Mouse (Mus musculus) MEL (cell line): Measurements from ENCODE around the gene Ccl17. TPM values are rescaled to one million over a fixed set of nuclear protein-coding genes. Genes with fewer than 3 reads are reported as not detected.
A peak's percentile ranks its signal among the peaks of the same experiment; 100 is the strongest.
"Not testable (repeated sequence)": the region's sequence is repeated elsewhere in the genome, so short reads cannot be mapped to it uniquely, and the experiment has no call there.

Experiments
- DNase-seq: peaks from one replicate; pipeline ENCODE4 v3.0.0; 2011; ENCODE audit warnings: low read depth, low spot score
- H3K27ac ChIP-seq: 2 replicates; pipeline ENCODE4 v1.5.1; 2012; ENCODE audit warnings: low read depth, mild to moderate bottlenecking, control low read depth, low read length, moderate library complexity; ENCODE audit not compliant: control insufficient read depth
- H3K27me3 ChIP-seq, 2 experiments: fragments of 150-350 bp in 1 of 2; sonication (generic) in 1 of 2; 2 replicates each; pipeline ENCODE4 v1.6.1; 2012; ENCODE audit warnings: low read length in 2 of 2, mild to moderate bottlenecking in 2 of 2, improper control_type of control experiment in 1 of 2, moderate library complexity in 1 of 2; ENCODE audit not compliant: insufficient read depth in 2 of 2, control insufficient read depth in 1 of 2
- H3K36me3 ChIP-seq, 2 experiments: 2 replicates each; pipeline ENCODE4 v1.6.1; 2012 to 2014; ENCODE audit warnings: low read length in 2 of 2, improper control_type of control experiment in 1 of 2, inconsistent platforms in 1 of 2, mild to moderate bottlenecking in 1 of 2; ENCODE audit not compliant: insufficient read depth in 2 of 2, control insufficient read depth in 1 of 2
- H3K4me1 ChIP-seq, 2 experiments: fragments of 150-350 bp in 1 of 2; sonication (generic) in 1 of 2; 2 replicates each; pipeline ENCODE4 v1.6.1; 2012; ENCODE audit warnings: low read length in 2 of 2, improper control_type of control experiment in 1 of 2, mild to moderate bottlenecking in 1 of 2; ENCODE audit not compliant: insufficient read depth in 2 of 2, control insufficient read depth in 1 of 2
- H3K4me3 ChIP-seq, 2 experiments: fragments of 150-350 bp in 1 of 2; sonication (generic) in 1 of 2; 2 replicates each; pipeline ENCODE4 v1.5.1; 2012; ENCODE audit warnings: low read depth in 2 of 2, low read length in 2 of 2, mild to moderate bottlenecking in 2 of 2, moderate library complexity in 2 of 2, control low read depth in 1 of 2, improper control_type of control experiment in 1 of 2; ENCODE audit not compliant: control insufficient read depth in 1 of 2, insufficient read depth in 1 of 2
- H3K79me2 ChIP-seq: 2 replicates; pipeline ENCODE4 v1.6.1; 2012; ENCODE audit warnings: mild to moderate bottlenecking, low read length, moderate library complexity; ENCODE audit not compliant: control insufficient read depth, poor library complexity, insufficient read depth
- H3K9ac ChIP-seq: 2 replicates; pipeline ENCODE4 v1.6.1; 2012; ENCODE audit warnings: low read depth, mild to moderate bottlenecking, control low read depth, low read length, moderate library complexity; ENCODE audit not compliant: control insufficient read depth, poor library complexity, severe bottlenecking
- H3K9me3 ChIP-seq: fragments of 150-350 bp; sonication (generic); replicated peaks from 2 replicates; pipeline ENCODE4 v1.6.1; 2012; ENCODE audit warnings: mild to moderate bottlenecking, low read length, improper control_type of control experiment, moderate library complexity; ENCODE audit not compliant: insufficient read depth
- CHD1 ChIP-seq: IDR thresholded peaks from 2 replicates; pipeline ENCODE4 v1.6.1; 2012; ENCODE audit warnings: low read depth, mild to moderate bottlenecking, inconsistent platforms, low read length, improper control_type of control experiment
- CHD2 ChIP-seq: IDR thresholded peaks from 2 replicates; pipeline ENCODE4 v1.6.1; 2011; ENCODE audit warnings: low read length, improper control_type of control experiment
- ELF1 ChIP-seq: IDR thresholded peaks from 2 replicates; pipeline ENCODE4 v1.6.1; 2014; ENCODE audit warnings: low read depth, mild to moderate bottlenecking, inconsistent platforms, low read length, improper control_type of control experiment, moderate library complexity
- GABPA ChIP-seq: IDR thresholded peaks from 2 replicates; pipeline ENCODE4 v1.6.1; 2012; ENCODE audit warnings: low read depth, mild to moderate bottlenecking, inconsistent platforms, low read length, improper control_type of control experiment, moderate library complexity
- HCFC1 ChIP-seq: IDR thresholded peaks from 2 replicates; pipeline ENCODE4 v1.6.1; 2012; ENCODE audit warnings: low read depth, mild to moderate bottlenecking, inconsistent platforms, low read length, improper control_type of control experiment, moderate library complexity
- JUND ChIP-seq: IDR thresholded peaks from 2 replicates; pipeline ENCODE4 v1.6.1; 2011; ENCODE audit warnings: low read depth, mild to moderate bottlenecking, improper control_type of control experiment, low read length
- KAT2A ChIP-seq: conservative IDR thresholded peaks from 2 replicates; pipeline ENCODE4 v1.6.1; 2012; ENCODE audit warnings: low read depth, low read length, improper control_type of control experiment, inconsistent platforms
- MAFK ChIP-seq: IDR thresholded peaks from 2 replicates; pipeline ENCODE4 v1.6.1; 2011; ENCODE audit warnings: low read depth, mild to moderate bottlenecking, low read length, improper control_type of control experiment, borderline replicate concordance
- MEF2A ChIP-seq: IDR thresholded peaks from 2 replicates; pipeline ENCODE4 v1.6.1; 2014; ENCODE audit warnings: low read depth, mild to moderate bottlenecking, inconsistent platforms, low read length, improper control_type of control experiment; ENCODE audit not compliant: poor library complexity, insufficient replicate concordance, severe bottlenecking; ENCODE audit errors: extremely low read depth
- MXI1 ChIP-seq: IDR thresholded peaks from 2 replicates; pipeline ENCODE4 v1.6.1; 2011; ENCODE audit warnings: mild to moderate bottlenecking, low read depth, low read length, improper control_type of control experiment
- MYB ChIP-seq: IDR thresholded peaks from 2 replicates; pipeline ENCODE4 v1.6.1; 2011; ENCODE audit warnings: mild to moderate bottlenecking, low read depth, low read length, improper control_type of control experiment
- POLR2AphosphoS2 ChIP-seq: IDR thresholded peaks from 2 replicates; pipeline ENCODE4 v1.6.1; 2011; ENCODE audit warnings: low read length, improper control_type of control experiment
- RAD21 ChIP-seq: IDR thresholded peaks from 2 replicates; pipeline ENCODE4 v1.6.1; 2011; ENCODE audit warnings: mild to moderate bottlenecking, low read depth, low read length, improper control_type of control experiment
- RCOR1 ChIP-seq: IDR thresholded peaks from 2 replicates; pipeline ENCODE4 v1.6.1; 2012; ENCODE audit warnings: low read depth, mild to moderate bottlenecking, inconsistent platforms, low read length, improper control_type of control experiment
- SIN3A ChIP-seq: IDR thresholded peaks from 2 replicates; pipeline ENCODE4 v1.6.1; 2012; ENCODE audit warnings: low read length, improper control_type of control experiment, inconsistent platforms
- TCF12 ChIP-seq: IDR thresholded peaks from 2 replicates; pipeline ENCODE4 v1.6.1; 2014; ENCODE audit warnings: low read depth, mild to moderate bottlenecking, inconsistent platforms, low read length, improper control_type of control experiment, moderate library complexity
- USF1 ChIP-seq: IDR thresholded peaks from 2 replicates; pipeline ENCODE4 v1.6.1; 2014; ENCODE audit warnings: low read depth, mild to moderate bottlenecking, inconsistent platforms, low read length, improper control_type of control experiment, moderate library complexity
- ZKSCAN1 ChIP-seq: IDR thresholded peaks from 2 replicates; pipeline ENCODE4 v1.6.1; 2012; ENCODE audit warnings: low read depth, mild to moderate bottlenecking, inconsistent platforms, low read length, improper control_type of control experiment, moderate library complexity
- ZMIZ1 ChIP-seq: IDR thresholded peaks from 2 replicates; pipeline ENCODE4 v1.6.1; 2012; ENCODE audit warnings: low read depth, mild to moderate bottlenecking, inconsistent platforms, low read length, improper control_type of control experiment, moderate library complexity
- polyA plus RNA-seq, 2 experiments: library from polyadenylated mRNA; stranded (reverse) in 1 of 2; unstranded in 1 of 2; fragments of >175 nt in 1 of 2; fragments of >200 nt in 1 of 2; gene quantifications; 2 replicates each; pipeline versions ENCODE4 v1.2.1 to v1.2.4; 2012; ENCODE audit warnings: low replicate concordance in 2 of 2, low read depth in 1 of 2; ENCODE audit not compliant: insufficient read length in 2 of 2, insufficient read depth in 1 of 2, missing spikeins in 1 of 2
- total RNA-seq: library from RNA; depleted of rRNA; stranded (reverse); fragments of 300-350 nt; gene quantifications from 2 replicates; pipeline ENCODE4 v1.2.3, GENCODE M21; 2012

Ccl17 gene
- total and polyA plus RNA-seq, 3 experiments: 0.43 TPM; not detected in 2

- no peak overlapping the region for H3K9ac ChIP-seq
- no peaks in the 10 kb centered on the region for H3K9me3 ChIP-seq
- no peak for DNase-seq
- H3K4me1 ChIP-seq: no peaks in the 10 kb centered on the region
- H3K36me3 ChIP-seq: peaks cover 2 to 40% of the 10 kb centered on the region in 2 experiments; a peak in 3 of 4 replicates
- H3K79me2 ChIP-seq: peaks cover 7% of the 10 kb centered on the region; the same call in 1 of the 2 replicates
- TF ChIP-seq KAT2A (no peak), ZMIZ1 (no peak), TCF12 (no peak), ZKSCAN1 (no peak), CHD2 (no peak), USF1 (no peak), POLR2AphosphoS2 (no peak), HCFC1 (no peak), JUND (no peak), MEF2A (no peak), RAD21 (no peak), MYB (no peak), ELF1 (no peak), MXI1 (no peak), GABPA (no peak), CHD1 (no peak), RCOR1 (no peak), SIN3A (no peak)
- no peaks in the 10 kb centered on the region for H3K27me3 ChIP-seq
- no peak overlapping the region for H3K4me3 ChIP-seq
- H3K27ac ChIP-seq: no peak overlapping the region
Measured at GRCm38 (mm10) chr8:94828284-94828683, 18.0 kb downstream of the Ccl17 start.

GRCm38 (mm10) chr8:94833901-94834405 is 23.7 kb downstream of the Ccl17 start:
- H3K4me1 ChIP-seq: not testable (repeated sequence)

GRCm38 (mm10) chr8:94835751-94836150 is 25.5 kb downstream of the Ccl17 start:
- not testable (repeated sequence) for H3K9me3 ChIP-seq, H3K4me1 ChIP-seq, H3K27ac ChIP-seq, H3K4me3 ChIP-seq, H3K27me3 ChIP-seq, DNase-seq, H3K9ac ChIP-seq
- peaks cover 14 to 16% of the 10 kb centered on the region in 2 experiments for H3K36me3 ChIP-seq
- H3K79me2 ChIP-seq: peaks cover 45% of the 10 kb centered on the region

More at GRCm38 (mm10) chr8:94833901-94834405, 23.7 kb downstream of the Ccl17 start:
- peaks cover 43% of the 10 kb centered on the region for H3K79me2 ChIP-seq
- not testable (repeated sequence) for H3K27ac ChIP-seq, H3K9me3 ChIP-seq, H3K4me3 ChIP-seq, H3K9ac ChIP-seq, H3K27me3 ChIP-seq
- DNase-seq: peak; percentile 40
- TF ChIP-seq MAFK: peak; percentile 27; the same call in 1 of the 2 replicates
- peaks cover 13 to 19% of the 10 kb centered on the region in 2 experiments for H3K36me3 ChIP-seq
